Mouse (Mus musculus) forebrain, postnatal 0 days (tissue): Measurements from ENCODE around the gene Ahdc1. TPM values are rescaled to one million over a fixed set of nuclear protein-coding genes. Genes with fewer than 3 reads are reported as not detected.
A peak's percentile ranks its signal among the peaks of the same experiment; 100 is the strongest.

ENCODE experiments used
- ATAC-seq: fragments of 200-750 bp; cut with Nextera tagmentation; 2 replicates; pipeline ENCODE4 v1.8.0; 2017; ENCODE audit warnings: mild to moderate bottlenecking, moderate library complexity
- DNase-seq: peaks from one replicate; pipeline ENCODE4 v3.0.0-alpha.2; 2015
- H3K27ac ChIP-seq: fragments of 300-500 bp; sonication (generic); 2 replicates; pipeline ENCODE4 v1.5.1; 2014; ENCODE audit warnings: low read depth, mild to moderate bottlenecking, antibody characterized with exemption, low read length, moderate library complexity, mixed read lengths
- H3K27me3 ChIP-seq: fragments of 300-500 bp; sonication (generic); 2 replicates; pipeline ENCODE4 v1.6.1; 2014; ENCODE audit warnings: mild to moderate bottlenecking, low read length, mixed read lengths; ENCODE audit not compliant: insufficient read depth
- H3K36me3 ChIP-seq: fragments of 300-500 bp; sonication (generic); 2 replicates; pipeline ENCODE4 v1.6.1; 2014; ENCODE audit warnings: mild to moderate bottlenecking, moderate library complexity; ENCODE audit not compliant: insufficient read depth
- H3K4me1 ChIP-seq: fragments of 300-500 bp; sonication (generic); 2 replicates; pipeline ENCODE4 v1.6.1; 2014; ENCODE audit warnings: antibody characterized with exemption; ENCODE audit not compliant: insufficient read depth
- H3K4me2 ChIP-seq: fragments of 300-500 bp; sonication (generic); 2 replicates; pipeline ENCODE4 v1.6.1; 2014; ENCODE audit warnings: low read depth, mild to moderate bottlenecking, moderate library complexity
- H3K4me3 ChIP-seq: fragments of 300-500 bp; sonication (generic); 2 replicates; pipeline ENCODE4 v1.5.1; 2014; ENCODE audit warnings: low read depth, low read length, mixed read lengths
- H3K9ac ChIP-seq: fragments of 300-500 bp; sonication (generic); 2 replicates; pipeline ENCODE4 v1.6.1; 2014; ENCODE audit warnings: mild to moderate bottlenecking
- H3K9me3 ChIP-seq: fragments of 300-500 bp; sonication (generic); 2 replicates; pipeline ENCODE4 v1.6.1; 2016; ENCODE audit warnings: low read length
- CTCF ChIP-seq: sonication (generic); IDR thresholded peaks from 2 replicates; pipeline ENCODE4 v1.5.1; 2016; ENCODE audit warnings: antibody characterized with exemption, control low read depth, low read depth
- WGBS: fragments of 180-500 bp; shearing (Covaris S2); extraction: QIAGEN DNeasy Blood & Tissue Kit; methylation state at CpG from one replicate; pipeline ENCODE4 v1.1.7; 2014; 5-methylcytosine and 5-hydroxymethylcytosine counted together
- polyA plus RNA-seq: library from polyadenylated mRNA; unstranded; fragments of >200 nt; fragmentation: Nextera tagmentation; extraction: Ambion mirVana; gene quantifications from 2 replicates; pipeline ENCODE4 v1.2.1, GENCODE M21; 2015
- total RNA-seq: library from RNA; depleted of rRNA; stranded (reverse); fragments of >200 nt; gene quantifications from 2 replicates; pipeline ENCODE4 v1.2.3, GENCODE M21; 2014

Ahdc1 gene
- total and polyA plus RNA-seq, 2 experiments from 2014 or later = 8.4 to 82.4 TPM

GRCm38 (mm10) chr4:133060702-133061101, 49.6 kb downstream of the Ahdc1 start:
- WGBS = 95% methylated on average over 11 of the region's 11 CpGs

GRCm38 (mm10) chr4:133061798-133062197, 50.7 kb downstream of the Ahdc1 start:
- ATAC-seq (no peak), DNase-seq (no peak)
- no peak overlapping the region for H3K4me3 ChIP-seq
- H3K4me2 ChIP-seq = no peak overlapping the region
- no peaks in the 10 kb centered on the region for H3K9me3 ChIP-seq
- H3K4me1 ChIP-seq = no peaks in the 10 kb centered on the region
- no peaks in the 10 kb centered on the region for H3K27me3 ChIP-seq
- no peak overlapping the region for H3K9ac ChIP-seq
- TF ChIP-seq CTCF = no peak
- 94% methylated on average over 20 of the region's 20 CpGs for WGBS
- H3K36me3 ChIP-seq = peaks cover 59% of the 10 kb centered on the region
- H3K27ac ChIP-seq = no peak overlapping the region

More at GRCm38 (mm10) chr4:133060702-133061101, 49.6 kb downstream of the Ahdc1 start:
- Histone ChIP-seq H3K36me3 (peaks cover 51% of the 10 kb centered on the region), H3K4me1 (no peaks in the 10 kb centered on the region), H3K9ac (no peak overlapping the region), H3K9me3 (no peaks in the 10 kb centered on the region), H3K4me3 (no peak overlapping the region), H3K27me3 (no peaks in the 10 kb centered on the region), H3K4me2 (no peak overlapping the region), H3K27ac (no peak overlapping the region)
- TF ChIP-seq CTCF = no peak
- no peak for DNase-seq
- ATAC-seq = no peak

GRCm38 (mm10) chr4:133062286-133062685, 51.2 kb downstream of the Ahdc1 start:
- Histone ChIP-seq H3K9me3 (no peaks in the 10 kb centered on the region), H3K9ac (no peak overlapping the region), H3K4me3 (no peak overlapping the region), H3K4me1 (no peaks in the 10 kb centered on the region), H3K27ac (no peak overlapping the region), H3K27me3 (no peaks in the 10 kb centered on the region), H3K36me3 (peaks cover 64% of the 10 kb centered on the region), H3K4me2 (no peak overlapping the region)
- 90% methylated on average over 14 of the region's 14 CpGs for WGBS
- TF ChIP-seq CTCF = no peak
- ATAC-seq = no peak
- DNase-seq = no peak

- 92% methylated on average over 18 of the region's 18 CpGs for WGBS
- Histone ChIP-seq H3K27me3 (no peaks in the 10 kb centered on the region), H3K27ac (no peak overlapping the region), H3K36me3 (peaks cover 64% of the 10 kb centered on the region), H3K4me2 (no peak overlapping the region), H3K4me1 (no peaks in the 10 kb centered on the region), H3K4me3 (no peak overlapping the region), H3K9ac (no peak overlapping the region), H3K9me3 (no peaks in the 10 kb centered on the region)
- ATAC-seq = no peak
- TF ChIP-seq CTCF = no peak
- no peak for DNase-seq
Measured at GRCm38 (mm10) chr4:133063203-133063602, 52.1 kb downstream of the Ahdc1 start.

GRCm38 (mm10) chr4:133063799-133064198, 52.7 kb downstream of the Ahdc1 start:
- H3K36me3 ChIP-seq = peaks cover 64% of the 10 kb centered on the region
- WGBS = 95% methylated on average over 13 of the region's 13 CpGs

GRCm38 (mm10) chr4:133064791-133065190, 53.7 kb downstream of the Ahdc1 start:
- no peak overlapping the region for H3K4me3 ChIP-seq
- WGBS = 95% methylated on average over 19 of the region's 19 CpGs
- no peak overlapping the region for H3K27ac ChIP-seq
- H3K9me3 ChIP-seq = no peaks in the 10 kb centered on the region
- ATAC-seq (no peak), DNase-seq (no peak)
- no peak overlapping the region for H3K9ac ChIP-seq
- no peak overlapping the region for H3K4me2 ChIP-seq
- H3K4me1 ChIP-seq = no peaks in the 10 kb centered on the region
- H3K36me3 ChIP-seq = peaks cover 69% of the 10 kb centered on the region
- no peak for TF ChIP-seq CTCF
- H3K27me3 ChIP-seq = no peaks in the 10 kb centered on the region

More at GRCm38 (mm10) chr4:133063799-133064198, 52.7 kb downstream of the Ahdc1 start:
- TF ChIP-seq CTCF = no peak
- H3K4me3 ChIP-seq = no peak overlapping the region
- no peaks in the 10 kb centered on the region for H3K4me1 ChIP-seq
- H3K4me2 ChIP-seq = no peak overlapping the region
- H3K27ac ChIP-seq = no peak overlapping the region
- no peak overlapping the region for H3K9ac ChIP-seq
- no peak for ATAC-seq
- H3K27me3 ChIP-seq = no peaks in the 10 kb centered on the region
- no peaks in the 10 kb centered on the region for H3K9me3 ChIP-seq
- DNase-seq = no peak

- Histone ChIP-seq H3K9ac (no peak overlapping the region), H3K9me3 (no peaks in the 10 kb centered on the region), H3K27ac (no peak overlapping the region), H3K36me3 (peaks cover 65% of the 10 kb centered on the region), H3K4me2 (no peak overlapping the region), H3K4me3 (no peak overlapping the region), H3K27me3 (no peaks in the 10 kb centered on the region), H3K4me1 (no peaks in the 10 kb centered on the region)
- ATAC-seq (no peak), DNase-seq (no peak)
- 0 out of 2 replicates have a peak, but pooled peaks have one; percentile 21 for TF ChIP-seq CTCF
- WGBS = 96% methylated on average over 14 of the region's 14 CpGs
Measured at GRCm38 (mm10) chr4:133065894-133066386, 54.9 kb downstream of the Ahdc1 start.
